Mouse (Mus musculus) mesoderm, embryonic 11.5 days (tissue): ENCODE measurements at regions not wholly inside any gene's neighbourhood (a gene's known extent, or its start where the extent isn't known, plus 50 kb on each side); places are given as distances from the start of the nearest gene placed in this dataset.

Experiments
- DNase-seq: peaks from one replicate; pipeline ENCODE4 v3.0.0-alpha.2; 2012; ENCODE audit warnings: low read depth, low spot score

DNA sequence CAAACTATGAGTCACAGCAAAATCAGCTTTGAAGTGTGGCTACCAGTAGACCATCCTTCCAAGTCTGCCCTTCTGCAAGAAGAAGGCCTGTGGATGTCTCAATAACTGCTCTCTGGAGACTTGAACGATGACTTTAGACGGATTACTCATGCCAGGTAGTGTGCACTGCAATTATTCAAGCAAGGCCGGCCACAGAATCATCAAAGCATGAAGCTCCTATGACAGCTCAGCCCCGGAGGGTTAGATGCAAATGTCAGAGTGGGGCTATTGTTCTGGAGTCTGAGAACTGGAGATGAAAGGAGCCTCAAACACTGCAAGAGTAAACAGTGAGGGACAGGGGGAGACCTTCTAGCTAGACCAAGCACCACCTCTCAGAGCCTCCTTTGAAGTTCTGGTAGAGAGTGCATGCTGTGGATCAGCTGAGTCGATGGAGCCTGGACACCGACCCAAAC is 173.8 kb upstream of the Dmrta1 start:
- no peak for DNase-seq

DNA sequence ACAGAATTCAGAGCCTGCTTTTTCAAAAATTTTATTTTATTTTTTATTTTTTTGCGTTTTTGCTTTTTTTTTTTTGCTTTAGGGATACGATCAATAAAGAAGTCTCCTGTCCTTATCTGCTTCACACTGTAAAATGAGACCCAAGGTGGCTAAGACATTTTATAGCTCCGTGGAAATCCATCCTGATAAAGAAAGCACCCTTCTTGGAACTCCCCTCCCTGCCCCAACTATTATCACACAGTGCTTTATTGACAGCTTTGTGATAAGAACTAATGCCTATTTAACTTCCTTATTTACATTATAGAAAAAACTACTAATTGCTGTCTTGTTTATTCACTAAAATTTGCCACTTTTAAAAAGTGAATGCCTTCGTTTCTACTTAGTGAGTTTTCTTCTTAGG is 179.0 kb upstream of the Dmrta1 start:
- no peak for DNase-seq

- no peak for DNase-seq
These were observed 180.1 kb upstream of the Cdkn2b start for GRCm38 (mm10) chr4:89490947-89491346.

DNA sequence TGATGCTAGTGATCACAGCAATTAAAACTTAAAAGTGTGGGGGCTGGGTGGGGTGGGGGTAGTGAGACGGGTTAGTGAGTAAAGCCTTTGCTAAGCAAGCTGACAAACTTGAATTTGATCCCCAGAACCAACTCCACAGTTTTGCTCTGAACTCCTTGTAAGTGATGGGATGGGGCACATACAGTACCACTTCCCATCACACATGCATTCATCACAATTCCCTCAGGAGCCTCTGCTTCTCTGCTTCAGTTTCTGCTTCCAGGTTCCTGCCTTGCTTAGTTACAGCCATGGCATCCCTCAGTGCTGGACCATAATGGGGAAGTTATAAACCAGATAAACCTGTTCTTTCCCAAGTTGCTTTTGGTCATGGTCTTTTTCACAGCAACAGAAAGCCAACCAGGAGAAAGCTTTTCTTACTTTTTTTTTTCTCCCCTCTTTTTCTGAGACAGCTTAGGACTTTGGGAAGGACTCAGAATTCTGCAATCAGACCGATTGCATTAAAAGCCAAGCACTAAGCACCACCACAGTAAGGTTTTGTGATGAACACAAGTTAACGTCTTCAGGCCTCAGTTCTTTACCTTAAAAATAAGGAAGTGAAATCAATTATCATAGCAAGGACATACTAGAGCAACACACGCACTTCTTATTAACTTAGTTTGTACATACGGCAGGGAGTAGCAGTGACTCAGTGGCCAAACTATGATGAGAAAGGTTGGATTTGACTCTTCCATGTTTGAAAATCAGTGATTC is 176.8 kb upstream of the Cdkn2b start:
- no peak for DNase-seq

DNA sequence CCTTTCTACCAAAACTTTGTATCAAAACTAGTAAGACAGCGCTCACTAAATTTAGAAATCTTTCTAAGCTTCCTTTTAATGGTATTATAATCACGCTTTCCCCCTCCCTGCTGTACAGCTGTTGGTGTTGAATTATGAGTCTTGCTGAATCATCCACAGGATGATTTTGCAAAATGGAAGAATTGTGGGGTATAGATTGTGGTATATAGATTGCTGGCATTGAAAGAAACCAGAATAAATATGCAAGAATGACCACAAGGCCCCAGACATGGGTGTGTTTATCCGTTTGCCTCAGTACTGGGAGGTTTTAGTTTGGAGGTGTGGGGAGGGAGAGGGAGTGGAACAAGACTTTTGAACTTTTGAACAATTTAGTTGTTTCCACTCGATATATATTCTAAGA is 176.1 kb upstream of the Cdkn2b start:
- DNase-seq: no peak

DNA sequence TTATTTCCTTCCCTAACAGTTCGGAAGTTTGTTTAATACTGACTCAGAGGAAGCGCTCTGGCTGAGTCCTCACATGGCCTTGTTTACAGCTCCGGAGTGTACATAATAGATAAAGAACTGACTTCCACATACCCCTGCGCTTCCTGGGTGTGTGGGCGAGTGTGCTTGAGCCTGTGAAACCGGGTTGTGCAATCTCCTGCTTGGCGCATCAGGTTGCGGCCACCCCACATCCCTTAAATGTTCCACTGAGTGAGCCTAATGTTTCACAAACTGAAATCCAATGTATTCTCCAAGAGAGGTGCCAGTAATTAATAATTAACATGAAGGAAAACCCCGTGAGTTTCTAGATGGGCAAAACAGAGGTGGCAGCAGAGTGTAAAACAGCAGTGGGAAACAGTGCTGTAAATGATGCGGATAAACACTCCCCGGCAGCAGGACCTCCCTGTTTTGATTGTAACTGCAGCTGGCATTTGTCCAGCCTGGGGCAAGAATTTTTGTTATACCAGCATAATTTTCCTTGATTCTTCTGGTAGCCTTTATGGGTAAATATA is 175.2 kb upstream of the Cdkn2b start:
- no peak for DNase-seq

- no peak for DNase-seq
These were observed 167.9 kb upstream of the Cdkn2b start for GRCm38 (mm10) chr4:89478646-89479237.

- peak; percentile 80 for DNase-seq
These were observed 165.0 kb upstream of the Cdkn2b start for GRCm38 (mm10) chr4:89475848-89476247.

- DNase-seq: peak; percentile 19
These were observed 164.2 kb upstream of the Cdkn2b start for GRCm38 (mm10) chr4:89474836-89475541.

DNA sequence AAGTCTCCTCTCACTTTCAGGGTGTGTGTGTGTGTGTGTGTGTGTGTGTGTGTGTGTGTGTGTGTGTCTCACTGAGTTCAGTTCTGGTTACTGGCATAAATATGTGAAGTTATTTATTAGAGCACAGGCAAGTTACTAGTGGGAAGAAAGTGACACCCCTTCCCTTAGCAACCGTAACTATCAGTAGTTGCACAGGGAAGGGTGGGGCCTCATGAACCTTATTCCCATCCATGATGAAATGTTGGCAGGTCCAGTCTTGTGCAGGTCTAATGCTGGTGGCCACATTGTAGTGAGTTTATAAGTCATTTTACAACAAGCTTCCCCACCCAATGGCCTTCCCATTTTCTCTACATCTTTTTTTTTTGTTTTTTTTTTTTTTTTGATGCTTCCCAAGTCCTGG is 160.6 kb upstream of the Cdkn2b start:
- no peak for DNase-seq

DNA sequence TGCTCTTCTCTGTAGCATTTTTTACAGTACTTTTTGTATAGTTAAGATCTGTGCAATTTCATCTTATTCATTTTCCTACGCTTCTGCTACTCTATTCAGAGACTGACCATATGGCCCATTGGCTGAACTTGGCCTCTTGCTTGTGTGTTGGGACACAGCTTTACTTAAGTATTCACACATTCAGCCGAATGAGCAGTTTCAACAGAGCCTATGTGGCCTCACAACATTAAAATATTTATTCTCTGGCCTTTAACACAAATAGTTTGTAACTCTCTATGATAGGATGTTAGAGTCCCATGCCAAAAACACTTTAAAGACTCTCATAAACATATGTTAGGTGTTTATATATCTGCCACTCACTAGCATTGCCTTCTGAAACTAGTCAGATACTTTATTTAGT is 159.9 kb upstream of the Cdkn2b start:
- DNase-seq: no peak

GRCm38 (mm10) chr4:89469883-89470282 is 159.0 kb upstream of the Cdkn2b start:
- peak; percentile 75 for DNase-seq

GRCm38 (mm10) chr4:89469406-89469805 is 158.6 kb upstream of the Cdkn2b start:
- DNase-seq: no peak

GRCm38 (mm10) chr4:89466766-89467165 is 155.9 kb upstream of the Cdkn2b start:
- DNase-seq: no peak

DNA sequence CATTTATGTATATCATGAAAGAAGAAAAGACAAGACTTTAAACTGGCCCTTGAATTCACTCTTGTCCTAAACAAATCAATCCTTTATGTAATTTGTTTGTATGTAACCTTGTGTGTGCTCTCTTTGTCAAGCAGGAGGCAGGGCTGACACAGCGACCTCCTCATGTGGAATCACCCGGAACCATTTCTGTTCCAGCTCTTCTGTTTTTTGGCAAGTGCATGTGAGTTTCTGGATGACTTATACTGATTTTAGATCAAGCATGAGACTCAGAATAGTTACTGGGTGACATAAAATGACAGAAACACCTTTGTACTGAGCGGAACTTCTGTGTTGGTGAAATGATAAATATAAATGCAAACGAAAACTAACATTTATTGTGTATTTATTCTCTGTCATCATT is 152.3 kb upstream of the Cdkn2b start:
- DNase-seq: no peak

GRCm38 (mm10) chr4:89460170-89460762 is 149.4 kb upstream of the Cdkn2b start:
- DNase-seq: no peak

DNA sequence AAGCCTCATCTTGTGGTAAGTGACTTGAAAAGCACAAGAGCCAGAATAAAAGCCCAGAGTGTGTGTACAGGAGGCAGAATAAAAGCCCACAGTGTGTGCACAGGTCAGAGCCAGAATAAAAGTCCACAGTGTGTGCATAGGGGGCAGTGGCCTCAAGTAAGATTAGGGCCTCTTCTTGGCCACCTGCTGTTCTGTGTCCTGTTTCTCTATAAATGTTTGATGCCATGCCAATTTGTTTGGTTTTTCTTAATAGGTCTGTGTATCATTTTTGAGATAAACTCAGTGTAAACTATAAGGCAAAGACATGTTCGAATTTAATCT is 148.5 kb upstream of the Cdkn2b start:
- DNase-seq: no peak

DNA sequence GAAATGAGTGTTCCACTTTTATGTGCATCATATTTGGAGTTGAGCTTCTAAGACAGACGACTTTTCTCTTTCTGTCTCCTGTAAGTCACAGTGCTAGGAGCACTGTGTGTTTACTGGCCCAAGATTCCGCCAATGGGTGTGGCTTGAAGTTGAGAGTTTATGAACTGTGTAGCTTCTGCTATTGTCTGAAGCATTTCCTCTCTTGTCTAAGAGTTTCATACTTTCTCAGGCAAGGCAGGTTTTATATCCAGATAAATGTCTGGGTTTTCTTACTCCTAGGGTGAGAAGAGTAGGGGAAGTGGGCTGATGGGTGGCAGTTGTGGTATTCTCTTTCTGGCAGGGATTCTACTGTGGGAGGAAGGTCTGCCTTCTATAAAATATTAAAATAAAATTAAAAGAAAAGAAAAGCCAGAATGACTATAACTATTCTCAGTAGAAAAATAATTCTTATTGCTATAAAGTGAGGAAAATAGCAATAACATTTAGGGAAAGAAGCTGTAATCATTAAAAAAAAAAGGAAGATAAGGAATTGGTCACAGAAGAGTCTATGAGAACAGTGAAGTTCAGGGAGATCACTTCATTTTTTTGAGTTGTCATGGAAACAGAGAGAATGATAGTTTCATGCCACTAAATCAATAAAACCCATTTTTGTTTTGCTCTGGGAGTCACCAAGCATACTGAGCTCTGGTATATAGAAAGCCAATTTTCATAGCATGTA is 147.9 kb upstream of the Cdkn2b start:
- DNase-seq: no peak

GRCm38 (mm10) chr4:89457861-89458260 is 147.0 kb upstream of the Cdkn2b start:
- DNase-seq: no peak

- no peak for DNase-seq
These were observed 144.1 kb upstream of the Cdkn2b start for GRCm38 (mm10) chr4:89454926-89455325.

- no peak for DNase-seq
These were observed 142.2 kb upstream of the Cdkn2b start for GRCm38 (mm10) chr4:89453051-89453450.

- DNase-seq: peak; percentile 50
These were observed 140.9 kb upstream of the Cdkn2b start for GRCm38 (mm10) chr4:89451741-89452140.
